Mouse (Mus musculus): ENCODE results near the gene Atp2b2. TPM values are rescaled to one million over a fixed set of nuclear protein-coding genes. Genes with fewer than 3 reads are reported as not detected.

The Atp2b2 gene
- polyA plus RNA-seq, 1 experiment from 2014 or later, result 0.09 TPM

DNA sequence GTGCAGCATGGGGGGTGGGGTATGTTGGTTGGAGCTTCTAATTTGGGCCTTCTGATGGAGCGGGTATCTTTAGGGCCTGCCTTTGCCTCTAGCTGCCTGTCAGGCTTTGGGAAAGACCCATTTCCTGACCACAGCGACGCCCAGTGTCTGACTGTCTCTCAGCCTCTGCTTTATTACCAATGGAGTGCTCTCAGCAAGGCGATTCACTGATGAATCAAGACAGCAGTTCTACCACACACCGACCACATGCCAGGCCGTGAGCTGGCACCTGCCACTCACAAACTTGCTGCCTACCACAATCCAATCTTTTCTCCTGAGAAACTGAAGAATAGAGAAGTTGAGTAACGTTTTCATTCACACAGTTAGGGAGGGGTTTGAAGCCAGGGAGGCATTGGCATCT is 256.8 kb downstream of the Atp2b2 start:
- no peaks in the 10 kb centered on the region for H3K4me1 ChIP-seq (ENCODE audit: insufficient read depth)
- no peaks in the 10 kb centered on the region for H3K36me3 ChIP-seq (ENCODE audit: insufficient read depth)
- ATAC-seq (ENCODE audit: insufficient read depth) (no peak), DNase-seq (no peak)
- H3K4me2 ChIP-seq, result no peak overlapping the region
- peaks cover 9% of the 10 kb centered on the region; the same call in 1 of the 2 replicates for H3K27me3 ChIP-seq (ENCODE audit: insufficient read depth, low read length)
- H3K9me3 ChIP-seq (ENCODE audit: low read depth, low read length), result no peaks in the 10 kb centered on the region
- no peak for TF ChIP-seq CTCF (IDR thresholded peaks at IDR 0.05; ENCODE audit: low read depth)
- H3K4me3 ChIP-seq (ENCODE audit: low read depth, low read length), result no peak overlapping the region
- no peak overlapping the region for H3K9ac ChIP-seq
- 72% methylated on average over 7 of the region's 7 CpGs for WGBS
- H3K27ac ChIP-seq (ENCODE audit: low read depth), result no peak overlapping the region

DNA sequence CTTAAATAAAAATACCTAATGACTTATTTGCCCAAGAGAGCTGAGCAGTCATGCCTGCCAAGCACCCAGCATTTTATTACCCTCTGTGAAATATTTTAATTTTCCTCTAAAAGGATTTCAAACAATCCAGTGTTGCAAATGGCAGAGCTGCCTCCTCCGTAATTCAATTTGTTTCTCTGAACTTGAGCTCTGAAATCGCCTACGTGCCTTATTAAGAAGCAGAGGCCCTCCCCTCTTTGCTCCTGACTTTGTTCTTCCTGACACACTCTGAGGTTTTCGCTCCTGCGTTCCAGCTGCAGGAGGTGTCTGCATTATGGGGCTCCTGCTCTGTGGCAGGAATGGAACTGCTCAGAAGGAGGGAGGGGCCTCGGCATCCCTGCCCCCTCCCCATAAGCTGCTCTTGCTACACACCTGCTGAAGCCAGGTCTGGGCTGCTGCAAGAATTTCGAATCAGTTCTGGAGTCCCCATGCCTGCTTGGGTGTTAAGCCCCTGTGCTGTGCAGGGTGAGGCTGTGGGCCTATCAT is 264.1 kb downstream of the Atp2b2 start:
- ATAC-seq (ENCODE audit: insufficient read depth) (no peak), DNase-seq (no peak)
- H3K4me3 ChIP-seq (ENCODE audit: low read depth, low read length), result no peak overlapping the region
- TF ChIP-seq CTCF (IDR thresholded peaks at IDR 0.05; ENCODE audit: low read depth), result no peak
- 53% methylated on average over 7 of the region's 7 CpGs for WGBS
- H3K36me3 ChIP-seq (ENCODE audit: insufficient read depth), result no peaks in the 10 kb centered on the region
- 0 out of 2 replicates have a peak, but pooled peaks cover 2% of the 10 kb centered on the region for H3K27me3 ChIP-seq (ENCODE audit: insufficient read depth, low read length)
- H3K4me1 ChIP-seq (ENCODE audit: insufficient read depth), result no peaks in the 10 kb centered on the region
- H3K4me2 ChIP-seq, result no peak overlapping the region
- no peak overlapping the region for H3K9ac ChIP-seq
- no peak overlapping the region for H3K27ac ChIP-seq (ENCODE audit: low read depth)
- H3K9me3 ChIP-seq (ENCODE audit: low read depth, low read length), result no peaks in the 10 kb centered on the region

DNA sequence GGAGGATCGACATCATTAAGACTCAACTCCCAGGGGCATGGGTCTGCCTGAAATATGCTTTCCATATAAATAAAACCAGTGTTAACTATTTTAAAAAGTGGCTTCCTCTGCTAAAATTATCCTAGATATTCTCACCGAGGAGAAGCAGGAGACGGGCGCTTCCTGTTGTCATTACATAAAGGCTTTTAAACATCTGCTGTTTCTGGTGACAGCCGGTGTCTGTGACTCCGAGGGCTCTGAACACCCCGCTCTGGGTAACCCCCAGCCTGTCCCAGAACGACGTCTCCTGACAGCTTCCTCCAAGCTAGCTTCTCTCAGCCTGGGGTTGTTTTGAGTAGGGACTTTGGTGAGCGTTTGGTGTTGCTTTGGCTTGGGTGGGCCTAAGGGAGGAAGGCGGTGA is 273.6 kb downstream of the Atp2b2 start:
- H3K4me2 ChIP-seq, result no peak overlapping the region
- H3K36me3 ChIP-seq (ENCODE audit: insufficient read depth), result no peaks in the 10 kb centered on the region
- ATAC-seq (ENCODE audit: insufficient read depth) (no peak), DNase-seq (no peak)
- no peak overlapping the region for H3K9ac ChIP-seq
- no peaks in the 10 kb centered on the region; the same call in 1 of the 2 replicates for H3K27me3 ChIP-seq (ENCODE audit: insufficient read depth, low read length)
- H3K9me3 ChIP-seq (ENCODE audit: low read depth, low read length), result no peaks in the 10 kb centered on the region
- TF ChIP-seq CTCF (IDR thresholded peaks at IDR 0.05; ENCODE audit: low read depth), result no peak
- no peaks in the 10 kb centered on the region for H3K4me1 ChIP-seq (ENCODE audit: insufficient read depth)
- H3K27ac ChIP-seq (ENCODE audit: low read depth), result no peak overlapping the region
- WGBS, result 37% methylated on average over 11 of the region's 11 CpGs
- H3K4me3 ChIP-seq (ENCODE audit: low read depth, low read length), result no peak overlapping the region

DNA sequence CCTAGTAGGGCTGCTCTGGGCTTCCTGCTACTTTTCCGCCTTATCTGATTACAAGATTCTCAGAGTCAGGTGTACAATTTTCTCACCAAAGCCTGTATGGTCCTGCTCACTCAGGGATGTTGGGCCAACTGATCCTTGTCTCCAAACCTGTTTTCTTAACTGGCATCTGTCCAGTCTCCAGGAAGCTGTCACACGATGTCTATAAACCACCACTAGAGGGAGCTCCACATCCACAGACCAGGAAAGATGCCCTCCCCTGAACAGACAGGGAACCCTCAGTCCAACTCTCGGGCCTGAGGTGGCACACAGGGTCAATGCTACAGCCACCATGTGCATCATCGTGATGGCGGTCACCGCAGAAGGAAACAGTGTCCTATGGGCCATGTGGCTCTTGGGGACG is 280.8 kb downstream of the Atp2b2 start:
- Histone ChIP-seq H3K9me3 (ENCODE audit: low read depth, low read length) (no peaks in the 10 kb centered on the region), H3K4me2 (no peak overlapping the region), H3K9ac (no peak overlapping the region), H3K27me3 (ENCODE audit: insufficient read depth, low read length) (no peaks in the 10 kb centered on the region; the same call in 1 of the 2 replicates), H3K27ac (ENCODE audit: low read depth) (no peak overlapping the region), H3K4me1 (ENCODE audit: insufficient read depth) (no peaks in the 10 kb centered on the region), H3K36me3 (ENCODE audit: insufficient read depth) (no peaks in the 10 kb centered on the region), H3K4me3 (ENCODE audit: low read depth, low read length) (no peak overlapping the region)
- TF ChIP-seq CTCF (IDR thresholded peaks at IDR 0.05; ENCODE audit: low read depth), result peak; percentile 96
- DNase-seq (peak; percentile 88), ATAC-seq (ENCODE audit: insufficient read depth) (peak; percentile 24; the same call in 1 of the 2 replicates)
- 27% methylated on average over 7 of the region's 7 CpGs for WGBS

DNA sequence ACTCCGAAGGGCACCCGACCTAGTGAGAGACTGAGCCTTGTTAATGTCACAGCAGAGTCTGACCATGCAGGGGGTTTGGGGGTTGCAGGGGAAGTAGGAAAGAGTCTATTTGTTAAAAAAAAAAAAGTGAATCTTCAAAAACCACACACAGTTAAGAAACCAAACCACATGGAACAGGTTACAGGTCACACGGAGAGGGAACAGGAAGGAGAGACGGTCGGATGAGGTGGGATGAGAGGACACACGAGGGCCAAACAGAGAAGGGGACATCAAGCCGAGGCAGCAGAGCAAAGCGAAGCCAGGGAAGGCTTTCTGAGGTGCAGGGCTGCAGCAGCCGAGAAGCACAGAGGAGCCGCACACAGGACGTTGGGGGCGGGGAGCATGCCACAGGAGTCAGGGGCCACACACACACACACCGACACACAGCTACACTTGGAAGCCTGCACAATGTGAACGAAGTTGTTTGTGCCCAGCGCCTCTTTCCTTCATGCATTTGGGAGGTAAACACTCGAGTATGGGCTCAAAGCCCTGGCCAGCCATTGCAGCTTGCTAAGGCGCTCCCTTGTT is 293.2 kb downstream of the Atp2b2 start:
- H3K4me1 ChIP-seq (ENCODE audit: insufficient read depth), result no peaks in the 10 kb centered on the region
- H3K4me2 ChIP-seq, result no peak overlapping the region
- no peak for TF ChIP-seq CTCF (IDR thresholded peaks at IDR 0.05; ENCODE audit: low read depth)
- H3K36me3 ChIP-seq (ENCODE audit: insufficient read depth), result no peaks in the 10 kb centered on the region
- H3K9me3 ChIP-seq (ENCODE audit: low read depth, low read length), result no peaks in the 10 kb centered on the region
- DNase-seq, result no peak
- 56% methylated on average over 17 of the region's 17 CpGs for WGBS
- H3K27me3 ChIP-seq (ENCODE audit: insufficient read depth, low read length), result peaks cover 13% of the 10 kb centered on the region
- no peak for ATAC-seq (ENCODE audit: insufficient read depth)
- no peak overlapping the region for H3K9ac ChIP-seq
- no peak overlapping the region for H3K27ac ChIP-seq (ENCODE audit: low read depth)
- no peak overlapping the region for H3K4me3 ChIP-seq (ENCODE audit: low read depth, low read length)

DNA sequence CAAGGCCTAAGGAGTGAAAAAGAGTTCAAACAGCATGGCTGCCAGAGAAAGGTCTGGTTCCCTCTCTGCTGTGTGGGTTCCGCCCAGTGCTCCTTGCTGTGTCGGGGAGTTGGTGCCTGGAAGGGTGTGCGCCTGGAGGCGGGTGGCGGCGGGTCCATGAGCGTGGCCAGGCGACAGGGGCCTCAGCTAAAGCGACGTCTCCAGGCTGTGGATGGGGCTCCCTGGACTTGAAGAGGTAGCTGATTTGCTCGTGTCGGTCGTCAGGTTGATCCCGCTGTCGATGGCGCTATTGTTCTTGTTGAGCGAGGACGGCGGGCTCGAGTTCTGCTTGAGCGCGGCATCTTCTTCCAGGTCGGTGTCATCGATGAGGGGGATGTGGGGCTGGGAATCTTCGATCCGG is 294.1 kb downstream of the Atp2b2 start:
- WGBS, result 25% methylated on average over 26 of the region's 26 CpGs
- Histone ChIP-seq H3K4me1 (ENCODE audit: insufficient read depth) (no peaks in the 10 kb centered on the region), H3K4me2 (peak overlapping the region; percentile 32; the same call in 1 of the 2 replicates), H3K9me3 (ENCODE audit: low read depth, low read length) (no peaks in the 10 kb centered on the region), H3K4me3 (ENCODE audit: low read depth, low read length) (no peak overlapping the region), H3K27me3 (ENCODE audit: insufficient read depth, low read length) (peaks cover 13% of the 10 kb centered on the region), H3K36me3 (ENCODE audit: insufficient read depth) (no peaks in the 10 kb centered on the region), H3K9ac (no peak overlapping the region), H3K27ac (ENCODE audit: low read depth) (no peak overlapping the region)
- no peak for ATAC-seq (ENCODE audit: insufficient read depth)
- no peak for DNase-seq
- no peak for TF ChIP-seq CTCF (IDR thresholded peaks at IDR 0.05; ENCODE audit: low read depth)

DNA sequence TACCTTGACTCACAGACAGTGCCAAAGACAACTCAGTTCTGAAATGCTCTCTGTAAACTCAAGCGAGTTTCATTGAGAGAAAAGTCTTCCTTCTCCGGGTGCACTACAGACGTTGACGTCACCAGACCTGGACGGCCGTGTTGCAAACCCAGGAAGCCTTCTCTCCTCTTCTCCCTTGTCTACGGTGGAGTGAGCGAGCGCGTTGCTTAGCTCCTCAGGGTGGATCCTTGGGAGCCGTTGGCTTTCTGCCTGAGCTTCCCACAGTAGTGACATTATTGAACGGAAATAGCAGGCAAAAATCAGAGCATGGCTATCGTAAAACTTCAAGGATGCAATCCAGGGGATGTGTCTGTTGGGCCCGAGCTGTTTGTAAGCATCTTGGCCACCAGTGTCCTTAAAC is 295.1 kb downstream of the Atp2b2 start:
- no peaks in the 10 kb centered on the region for H3K9me3 ChIP-seq (ENCODE audit: low read depth, low read length)
- H3K4me1 ChIP-seq (ENCODE audit: insufficient read depth), result no peaks in the 10 kb centered on the region
- TF ChIP-seq CTCF (IDR thresholded peaks at IDR 0.05; ENCODE audit: low read depth), result no peak
- ATAC-seq (ENCODE audit: insufficient read depth), result no peak
- no peak overlapping the region for H3K9ac ChIP-seq
- no peak overlapping the region for H3K4me3 ChIP-seq (ENCODE audit: low read depth, low read length)
- WGBS, result 83% methylated on average over 14 of the region's 14 CpGs
- no peaks in the 10 kb centered on the region for H3K36me3 ChIP-seq (ENCODE audit: insufficient read depth)
- no peak overlapping the region for H3K27ac ChIP-seq (ENCODE audit: low read depth)
- H3K27me3 ChIP-seq (ENCODE audit: insufficient read depth, low read length), result peaks cover 13% of the 10 kb centered on the region
- no peak for DNase-seq
- no peak overlapping the region for H3K4me2 ChIP-seq

All from lung, embryonic 14.5 days (tissue).